ENCODE assay signal across 17 mouse cellular contexts in the genomic region with DNA sequence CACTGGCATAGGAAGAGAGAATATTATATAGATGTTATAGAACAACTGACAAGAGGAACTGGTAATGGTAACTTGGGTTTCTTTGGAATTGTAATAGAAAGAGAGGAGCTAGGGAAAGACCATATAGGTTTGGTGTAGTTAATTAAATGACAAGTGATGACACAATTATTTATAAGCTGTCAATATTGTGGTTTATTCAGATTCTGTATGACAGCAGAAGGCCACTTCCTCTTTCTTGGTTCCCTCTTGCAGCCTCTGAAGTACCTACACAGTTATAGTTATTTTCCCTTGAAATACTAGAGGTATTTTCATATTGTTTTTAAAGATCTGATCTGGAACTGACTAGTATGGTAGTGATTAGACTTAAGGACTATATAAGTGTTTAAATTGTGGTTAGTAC.
"Had no signal": no experiment of that assay in that cellular context is flagged by ENCODE, and none has a peak within 500 bp of the region (broad histone marks: within the 10 kb centered on the region; RNA-seq: fewer than 3 reads in every experiment).

No protein-coding gene starts in this region.

- H3K36me3 ChIP-seq: liver, embryonic 15.5 days; midbrain, embryonic 15.5 days; neural tube, embryonic 13.5 days; stomach, embryonic 15.5 days had no signal

- H3K4me3 ChIP-seq: layer of hippocampus, adult 2 months; liver, embryonic 15.5 days; megakaryocyte, embryonic 14.5 days; midbrain, embryonic 15.5 days; neural tube, embryonic 13.5 days; stomach, embryonic 15.5 days had no signal

- H3K27ac ChIP-seq: layer of hippocampus, adult 2 months; liver, embryonic 15.5 days; midbrain, embryonic 15.5 days; neural tube, embryonic 13.5 days; stomach, embryonic 15.5 days had no signal

- ATAC-seq: lung, postnatal 0 days; midbrain, embryonic 15.5 days had no signal

- H3K4me2 ChIP-seq: liver, embryonic 11.5 days; liver, embryonic 15.5 days; midbrain, embryonic 11.5 days; midbrain, embryonic 15.5 days; neural tube, embryonic 13.5 days; stomach, embryonic 15.5 days had no signal

- H3K27me3 ChIP-seq: liver, embryonic 15.5 days; megakaryocyte, embryonic 14.5 days; midbrain, embryonic 15.5 days; neural tube, embryonic 13.5 days; stomach, embryonic 15.5 days had no signal

- DNase-seq: kidney, postnatal 10 days; kidney, postnatal 4 days; left cerebral cortex, postnatal 4 days; lung, adult 2 months; lung, postnatal 36 days; right cerebral cortex, postnatal 14 days; thymus, adult 2 months; thymus, postnatal 25 days had no signal

- H3K9ac ChIP-seq: liver, embryonic 15.5 days; midbrain, embryonic 15.5 days; neural tube, embryonic 13.5 days; stomach, embryonic 15.5 days had no signal

- H3K4me1 ChIP-seq: liver, embryonic 15.5 days; megakaryocyte, embryonic 14.5 days; neural tube, embryonic 13.5 days; stomach, embryonic 15.5 days had no signal

- H3K9me3 ChIP-seq: liver, embryonic 15.5 days; megakaryocyte, embryonic 14.5 days; midbrain, embryonic 15.5 days; neural tube, embryonic 13.5 days; stomach, embryonic 15.5 days had no signal
